Mouse (Mus musculus): ENCODE measurements at regions not wholly inside any gene's neighbourhood (a gene's known extent, or its start where the extent isn't known, plus 50 kb on each side); places are given as distances from the start of the nearest gene placed in this dataset.

DNA sequence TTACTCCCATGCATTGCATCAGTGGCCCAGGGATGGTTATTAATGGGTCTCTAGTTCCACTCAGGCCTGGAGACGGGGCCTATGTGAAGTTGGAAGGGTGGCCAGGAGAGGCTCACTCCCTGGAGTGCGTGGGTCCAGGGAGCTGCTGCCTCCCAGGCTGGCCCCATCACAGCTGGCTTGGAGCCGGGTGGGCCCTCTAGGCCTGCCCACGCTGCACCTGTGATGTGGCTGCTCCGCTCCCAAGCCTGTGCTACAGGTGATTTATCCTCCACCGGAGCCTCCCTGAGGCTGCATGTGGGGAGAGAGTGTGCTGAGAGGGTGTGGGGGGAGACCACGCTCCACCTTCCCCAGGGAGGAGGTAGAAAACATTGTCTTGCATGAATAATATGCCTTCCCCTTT lies 476.3 kb downstream of the Ccdc171 start:
- TF ChIP-seq CTCF (IDR thresholded peaks at IDR 0.05; ENCODE audit: low read depth, low read length) (no peak), POLR2A (IDR thresholded peaks at IDR 0.05; ENCODE audit: extremely low read depth, insufficient read depth, low read length) (no peak)

Data from liver, adult 2 months (tissue).